Mouse (Mus musculus): ENCODE measurements around the gene Rxfp4.

Gene Rxfp4

DNA sequence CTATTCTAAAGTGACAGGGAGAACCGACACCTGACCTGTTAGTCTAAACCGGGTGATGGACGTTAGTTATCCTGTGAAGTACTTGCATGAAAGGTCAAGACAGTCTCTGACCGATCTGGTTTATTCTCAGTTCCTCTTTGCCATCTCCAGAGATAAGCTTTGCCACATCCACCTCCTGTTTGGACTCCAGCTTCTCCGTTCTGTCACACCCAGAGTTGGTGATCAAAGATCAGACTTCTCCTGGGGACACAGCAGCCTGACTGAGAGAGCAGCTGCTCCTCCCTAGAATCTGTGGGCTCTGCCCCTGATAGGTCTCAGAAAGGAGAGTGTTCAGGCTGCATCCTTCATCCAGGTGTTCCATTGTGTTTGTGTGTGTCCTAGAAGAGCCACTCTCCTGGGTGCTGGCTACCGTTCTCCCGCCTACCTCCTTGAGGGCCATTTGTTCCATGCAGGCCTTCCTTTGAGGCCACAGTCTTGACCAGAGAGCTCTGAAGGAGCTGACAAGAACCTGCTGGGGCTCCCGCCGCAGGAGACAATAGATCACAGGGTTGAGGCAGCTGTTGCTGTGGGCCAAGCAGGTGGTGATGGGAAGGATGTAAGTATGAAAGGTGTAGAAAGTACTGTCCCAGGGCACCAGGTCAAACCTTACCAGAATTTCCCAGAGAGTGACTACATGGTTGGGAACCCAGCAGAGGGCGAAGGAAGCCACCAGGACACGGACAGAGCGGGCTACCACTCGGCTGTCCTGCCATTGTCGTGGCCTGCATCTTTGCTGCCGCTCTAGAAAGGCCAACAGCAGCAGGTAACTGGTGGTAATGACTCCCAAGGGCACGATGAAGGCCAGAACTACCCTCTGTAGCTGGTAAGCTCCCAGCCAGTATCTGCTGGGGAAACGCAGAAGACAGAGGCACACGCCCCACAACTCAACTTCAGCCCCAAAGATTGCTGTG, 998 bp downstream of the Rxfp4 start:
- DNase-seq (ENCODE audit: low spot score), result no peak

DNA sequence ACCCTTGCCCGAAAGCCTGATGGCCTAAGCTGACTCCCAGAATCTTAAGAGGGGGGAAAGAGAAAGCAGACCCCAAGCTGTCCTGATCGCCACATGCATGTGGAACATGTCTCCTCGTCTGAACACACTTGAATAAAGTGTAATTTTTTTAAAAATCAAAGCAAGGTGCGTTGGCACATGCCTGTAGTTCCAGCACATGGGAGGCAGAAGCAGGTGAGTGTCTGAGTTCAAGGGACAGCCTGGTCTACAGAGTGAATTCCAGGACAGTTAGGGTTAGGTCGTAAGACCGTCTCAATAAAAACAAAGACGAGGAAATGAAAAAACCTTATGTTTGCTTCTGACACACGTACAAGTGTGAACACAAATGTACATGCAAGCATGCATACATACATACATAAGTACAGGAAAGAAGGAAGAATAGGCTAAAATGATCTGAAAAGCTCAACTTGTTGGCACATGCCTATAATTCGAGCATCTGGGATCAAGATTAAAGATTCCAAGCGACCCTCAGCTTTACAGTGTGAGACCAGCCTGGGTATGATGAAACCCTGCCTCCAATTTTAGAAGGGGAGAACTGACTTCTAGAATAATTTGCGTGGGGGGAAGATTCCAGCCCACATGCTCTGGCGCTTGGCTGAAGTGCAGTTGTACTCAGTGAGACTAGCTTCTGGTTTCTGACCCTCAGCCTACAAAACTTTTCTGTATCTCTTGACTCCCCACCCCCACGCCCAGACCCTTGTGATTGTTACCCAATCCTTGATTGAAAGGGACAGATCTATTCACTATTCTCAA, 2.0 kb downstream of the Rxfp4 start:
- no peak for DNase-seq (ENCODE audit: low spot score)

DNA sequence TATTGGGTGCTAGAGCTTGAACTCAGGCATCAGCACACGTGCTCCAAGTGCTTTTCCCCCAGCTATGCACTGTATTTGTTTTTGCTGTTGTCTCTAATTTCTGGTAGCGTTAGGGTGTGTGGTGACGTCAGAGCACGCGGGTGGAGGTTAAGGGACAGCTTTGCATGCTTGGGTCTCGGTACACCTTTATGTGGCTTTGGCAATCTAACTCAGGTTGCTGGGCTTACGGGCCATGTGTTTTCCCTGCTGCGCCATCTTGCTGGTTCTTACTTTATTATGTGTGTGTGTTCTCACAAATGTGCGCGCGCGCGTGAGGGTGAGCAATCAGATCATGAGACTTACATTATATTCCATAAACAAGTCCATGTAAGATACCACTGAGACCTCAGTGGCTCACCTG, 3.0 kb downstream of the Rxfp4 start:
- DNase-seq (ENCODE audit: low spot score), result no peak

DNA sequence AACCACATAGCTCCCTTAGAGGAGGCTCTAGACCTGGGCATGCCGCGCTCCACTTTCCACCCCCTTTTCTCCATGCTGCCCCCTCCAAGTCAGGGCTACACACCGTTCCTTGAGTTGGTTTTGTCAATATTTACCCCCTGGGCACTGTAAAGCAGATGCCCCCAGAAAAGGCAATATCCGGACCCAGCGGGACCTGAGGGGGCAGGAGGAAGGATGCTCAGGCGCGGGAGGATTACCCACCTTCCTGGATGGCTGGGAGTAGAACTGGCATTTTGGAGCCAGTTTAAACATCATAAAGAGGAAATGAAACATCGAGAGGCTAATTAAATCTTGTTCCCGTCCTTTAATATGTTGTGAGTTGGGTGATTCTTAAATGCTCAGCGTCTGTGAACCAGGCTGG, 3.8 kb downstream of the Rxfp4 start:
- no peak for DNase-seq (ENCODE audit: low spot score)

DNA sequence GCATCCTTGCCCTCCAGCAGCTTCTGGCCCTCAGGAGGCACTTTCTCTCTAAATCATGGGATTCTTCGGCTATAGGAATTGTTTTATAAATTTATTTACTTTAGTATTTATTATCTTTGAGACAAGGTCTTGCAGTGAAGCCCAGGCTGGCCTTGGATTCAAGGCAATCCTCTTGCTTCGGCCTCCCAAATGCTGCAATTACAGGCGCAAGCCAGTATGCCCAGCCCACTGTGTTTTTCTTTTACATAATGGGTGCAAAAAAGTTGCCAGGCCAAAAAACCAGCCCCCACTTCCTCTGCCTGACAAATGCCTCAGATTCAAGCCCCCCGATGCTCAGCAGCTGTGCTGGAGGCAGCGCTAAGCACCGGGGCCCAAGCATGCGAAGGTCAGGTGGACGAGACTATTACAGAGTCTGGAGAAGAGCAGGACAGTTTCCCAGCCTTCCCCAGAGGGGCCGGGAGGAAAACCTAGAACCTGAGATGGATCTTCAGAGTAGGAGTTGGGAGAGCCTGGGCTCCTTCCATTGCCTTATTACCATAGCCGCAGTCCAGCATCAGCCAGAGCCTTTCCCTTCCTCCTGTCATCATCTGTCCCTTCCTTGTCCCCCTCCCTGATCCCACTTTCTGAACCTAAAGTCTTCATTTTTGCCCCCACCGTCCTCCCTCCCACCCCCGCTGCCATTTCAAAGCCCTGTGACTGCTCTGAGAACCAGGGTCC, 4.3 kb downstream of the Rxfp4 start:
- no peak for DNase-seq (ENCODE audit: low spot score)

DNA sequence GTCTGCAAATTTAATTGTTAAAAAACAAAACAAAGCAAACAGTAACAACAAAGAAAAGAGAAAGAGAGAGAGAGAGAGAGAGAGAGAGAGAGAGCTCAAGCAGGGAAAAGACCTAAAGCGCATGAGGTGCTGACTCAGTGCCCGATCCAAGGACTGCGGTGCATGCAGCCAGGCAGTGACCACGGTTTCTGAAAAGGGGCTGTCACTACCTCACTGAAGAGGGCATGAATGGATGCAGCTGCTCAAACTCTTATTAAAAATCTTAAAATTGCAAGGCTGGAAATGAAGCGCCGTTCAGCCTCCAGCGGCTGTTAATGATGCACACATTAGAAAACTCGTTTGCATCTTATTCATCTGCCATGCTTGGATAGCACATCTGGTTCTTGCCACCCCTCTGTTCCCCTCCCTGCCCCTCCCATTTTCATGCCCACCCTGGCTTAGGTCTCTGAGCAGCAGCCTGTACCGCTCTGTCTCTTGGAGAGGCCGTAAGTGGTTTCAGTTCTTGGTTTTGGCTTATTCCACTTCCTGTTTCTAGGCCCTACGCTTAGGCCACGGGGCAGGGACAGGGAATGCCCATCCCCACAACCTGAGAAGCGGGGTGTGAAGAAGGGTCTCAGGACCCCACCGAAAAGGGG, 5.0 kb downstream of the Rxfp4 start:
- no peak for DNase-seq (ENCODE audit: low spot score)

DNA sequence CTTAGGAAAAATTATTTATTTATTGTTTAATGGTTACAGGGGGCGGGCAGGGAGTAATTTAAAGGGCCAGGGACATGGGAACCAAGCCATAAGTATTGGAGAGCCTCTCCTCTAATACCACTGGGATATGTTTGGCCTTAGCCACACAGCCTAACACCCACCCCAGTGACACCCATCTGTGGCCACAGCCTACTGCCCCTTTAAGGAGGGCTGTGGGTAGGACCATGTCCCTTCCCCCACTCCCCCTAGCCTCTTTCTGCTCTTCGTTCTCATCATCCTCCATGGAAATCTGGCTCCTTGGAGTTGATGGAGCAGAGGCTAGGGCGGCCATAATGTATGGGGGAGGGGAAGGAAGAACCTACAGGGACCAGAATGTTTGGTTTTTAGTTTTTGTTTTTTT, 5.9 kb downstream of the Rxfp4 start:
- no peak for DNase-seq (ENCODE audit: low spot score)

DNA sequence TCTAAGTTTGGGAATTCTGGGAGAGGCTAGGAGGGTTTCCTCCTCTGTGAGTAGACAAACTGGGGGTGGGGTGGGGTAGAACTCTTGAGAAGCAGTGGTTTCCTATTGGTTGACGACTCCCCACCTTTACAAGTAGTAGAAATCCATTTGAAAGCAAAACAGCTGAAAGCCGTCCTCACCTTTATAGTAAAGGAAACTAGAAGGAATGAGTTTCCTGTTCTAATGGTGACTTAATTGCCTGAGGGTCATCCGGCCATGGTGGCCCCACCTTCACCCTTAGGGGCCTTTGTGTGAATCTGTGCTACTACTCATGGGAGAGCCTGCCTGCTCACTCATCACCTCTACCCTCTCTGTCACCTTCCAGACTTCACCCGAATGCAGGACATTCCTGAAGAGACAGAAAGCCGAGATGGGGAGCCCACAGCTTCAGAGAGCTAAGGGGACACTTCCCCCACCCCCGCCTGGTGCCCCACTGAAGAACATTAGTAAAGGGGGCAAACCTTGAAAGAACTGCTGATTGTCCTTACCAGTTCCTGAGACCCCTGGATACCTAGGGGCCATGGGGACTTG, 6.4 kb downstream of the Rxfp4 start:
- DNase-seq (ENCODE audit: low spot score), result no peak

DNA sequence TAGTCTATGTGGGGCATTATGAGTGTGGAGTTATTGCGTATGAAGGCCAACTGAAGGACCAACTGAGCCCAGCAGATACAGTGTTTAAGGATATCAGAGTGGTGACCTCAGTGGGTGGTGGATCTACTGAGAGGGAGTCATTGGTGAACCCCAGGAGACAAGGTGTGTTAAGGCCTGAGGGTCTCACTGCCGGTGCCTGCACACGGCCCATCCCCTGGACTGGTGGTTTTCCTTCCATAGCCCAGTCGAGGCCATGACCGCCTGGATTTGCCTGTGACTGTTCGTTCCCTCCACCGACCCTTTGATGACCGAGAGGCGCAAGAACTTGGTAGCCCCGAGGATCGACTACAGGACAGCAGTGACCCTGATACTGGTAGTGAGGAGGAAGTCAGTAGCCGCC, 7.0 kb downstream of the Rxfp4 start:
- DNase-seq (ENCODE audit: low spot score), result no peak

DNA sequence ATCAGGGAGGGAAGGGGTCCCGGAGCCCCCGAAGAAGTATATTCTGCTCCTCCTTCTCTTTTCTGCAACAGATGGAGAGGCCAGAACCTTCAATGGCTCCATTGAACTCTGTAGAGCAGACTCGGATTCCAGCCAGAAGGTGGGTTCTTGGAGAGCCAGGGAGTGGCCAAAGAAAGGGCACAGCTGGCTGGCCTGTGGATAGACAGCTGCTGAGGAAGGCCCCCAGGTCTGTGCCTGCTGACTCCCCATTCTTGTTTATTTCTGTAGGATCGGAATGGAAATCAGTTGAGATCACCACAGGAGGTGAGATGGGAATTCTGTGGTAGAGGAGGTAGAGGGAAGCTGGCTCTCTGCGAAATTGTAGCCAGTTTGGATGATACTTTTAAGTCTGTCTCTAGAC, 9.9 kb downstream of the Rxfp4 start:
- DNase-seq (ENCODE audit: low spot score), result no peak

DNA sequence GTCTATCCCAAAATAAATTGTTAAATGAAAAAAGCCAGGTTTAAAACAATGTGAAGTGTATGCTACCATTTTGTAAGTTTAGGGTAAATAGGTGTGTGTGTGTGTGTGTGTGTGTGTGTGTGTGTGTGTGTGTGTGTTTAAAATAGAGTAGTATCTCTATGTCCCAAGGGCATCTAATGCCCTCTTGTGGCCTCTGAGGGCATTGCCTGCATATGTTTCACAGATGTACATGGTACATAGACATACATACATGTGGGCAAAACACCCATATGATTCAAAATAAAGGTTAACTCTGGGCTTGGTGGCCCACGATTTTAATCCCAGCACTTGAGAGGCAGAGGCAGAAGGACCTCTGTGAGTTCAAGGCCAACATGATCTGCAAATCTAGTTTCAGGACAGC, 12.3 kb downstream of the Rxfp4 start:
- DNase-seq (ENCODE audit: low spot score), result no peak

DNA sequence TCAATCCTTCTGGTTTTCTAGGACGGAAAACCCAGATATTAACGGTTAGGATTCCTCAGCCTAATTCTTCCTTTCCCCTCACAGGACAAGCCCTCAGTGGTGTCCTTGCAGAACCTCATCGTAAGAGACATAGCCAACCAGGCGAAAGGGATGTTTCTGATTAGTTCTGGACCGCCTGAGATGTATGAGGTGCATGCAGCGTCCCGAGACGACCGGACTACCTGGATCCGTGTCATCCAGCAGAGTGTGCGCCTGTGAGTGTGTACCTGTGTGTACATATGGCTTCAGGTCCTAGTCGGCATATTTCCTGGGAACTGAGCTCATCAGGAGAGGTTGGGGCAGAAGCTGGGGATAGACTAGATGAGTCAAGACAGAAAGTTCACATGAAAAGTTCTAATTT, 13.7 kb downstream of the Rxfp4 start:
- DNase-seq (ENCODE audit: low spot score), result no peak

DNA sequence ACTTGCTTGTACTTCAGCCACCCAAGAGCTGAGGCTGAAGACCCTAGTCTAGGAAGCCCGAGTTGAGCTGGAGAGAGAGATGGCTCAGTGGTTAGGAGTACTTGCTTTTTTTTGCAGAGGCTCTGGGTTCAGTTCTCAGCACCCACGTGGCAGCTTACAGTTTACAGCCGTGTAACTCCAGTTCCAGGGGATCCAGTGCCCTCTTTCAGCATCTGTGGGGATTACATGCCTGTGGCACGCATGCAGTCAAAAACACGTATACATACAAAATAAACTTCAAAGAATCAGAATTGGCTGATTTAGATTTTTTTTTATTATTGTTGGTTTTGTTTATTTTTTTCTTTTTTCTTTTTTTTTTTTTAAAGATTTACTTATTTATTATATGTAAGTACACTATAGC, 15.8 kb downstream of the Rxfp4 start:
- DNase-seq (ENCODE audit: low spot score), result no peak

DNA sequence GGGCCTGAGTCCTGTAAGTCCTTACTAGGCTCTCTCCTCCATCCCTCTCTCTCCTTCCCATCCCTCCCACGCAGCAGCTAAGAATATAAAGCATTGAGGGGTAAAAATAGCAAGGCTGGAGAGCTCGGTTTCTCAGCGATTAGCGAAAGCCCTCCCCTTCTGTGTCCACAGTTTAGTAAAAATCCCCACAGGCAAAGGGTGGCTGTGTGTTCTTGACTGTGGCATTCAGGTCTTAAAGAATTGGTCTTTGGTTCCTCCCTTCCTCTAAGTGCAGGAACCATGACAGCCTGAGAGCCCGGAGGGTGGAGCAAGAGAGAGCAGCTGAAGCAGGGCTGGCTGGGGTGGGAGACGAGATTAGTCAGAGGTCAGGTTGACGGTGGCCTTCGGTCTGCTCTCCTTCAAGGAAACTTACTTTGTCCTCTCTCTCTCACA, 16.4 kb downstream of the Rxfp4 start:
- DNase-seq (ENCODE audit: low spot score), result peak; percentile 62

DNA sequence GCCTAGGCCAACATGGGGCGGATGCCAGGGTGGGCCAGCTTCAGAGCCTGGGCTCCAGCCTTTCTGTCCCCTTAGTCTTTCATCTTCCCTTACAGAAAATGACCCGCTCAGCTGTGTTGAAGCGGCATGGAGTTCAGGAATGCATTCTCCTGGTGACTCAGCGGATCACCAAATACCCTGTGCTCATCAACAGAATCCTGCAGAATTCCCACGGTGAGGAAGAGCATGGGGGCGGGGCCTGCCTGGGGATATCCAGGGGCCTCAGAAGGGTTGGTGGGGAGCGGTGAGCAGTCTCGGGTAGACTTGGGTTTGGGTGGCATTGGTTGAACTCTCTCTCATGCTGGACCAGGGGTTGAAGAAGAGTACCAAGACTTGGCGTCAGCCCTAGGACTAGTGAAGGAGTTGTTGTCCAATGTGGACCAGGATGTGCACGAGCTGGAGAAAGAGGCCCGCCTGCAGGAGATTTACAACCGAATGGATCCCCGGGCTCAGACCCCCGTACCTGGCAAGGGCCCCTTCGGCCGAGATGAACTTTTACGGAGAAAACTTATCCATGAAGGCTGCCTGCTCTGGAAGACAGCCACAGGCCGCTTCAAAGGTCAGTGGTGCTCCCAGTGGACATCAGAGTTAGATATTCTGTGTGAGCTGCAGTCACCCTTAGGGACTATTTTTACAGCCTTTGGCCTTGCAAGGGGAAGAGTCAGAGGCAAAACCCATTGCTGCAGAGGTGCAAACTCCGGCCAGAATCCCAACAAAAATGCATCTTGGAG, 17.3 kb downstream of the Rxfp4 start:
- no peak for DNase-seq (ENCODE audit: low spot score)

DNA sequence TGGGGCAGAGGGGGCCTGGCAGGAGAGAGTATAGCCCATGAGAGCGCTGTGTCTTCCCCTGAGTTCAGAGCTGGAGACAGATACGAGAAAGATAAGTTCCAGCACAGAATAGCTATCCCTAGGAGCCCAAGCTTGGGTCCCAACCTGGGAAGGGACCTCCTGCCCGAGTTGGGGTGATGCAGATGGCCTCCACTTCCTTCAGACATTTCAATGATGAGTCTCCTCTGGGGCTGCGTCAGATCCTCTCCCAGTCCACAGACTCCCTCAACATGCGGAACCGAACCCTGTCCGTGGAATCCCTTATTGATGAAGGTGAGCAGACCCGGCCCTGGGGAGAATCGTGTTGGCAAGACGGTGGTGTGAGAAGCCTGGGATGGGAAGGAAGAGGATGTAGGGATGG, 19.9 kb downstream of the Rxfp4 start:
- no peak for DNase-seq (ENCODE audit: low spot score)

DNA sequence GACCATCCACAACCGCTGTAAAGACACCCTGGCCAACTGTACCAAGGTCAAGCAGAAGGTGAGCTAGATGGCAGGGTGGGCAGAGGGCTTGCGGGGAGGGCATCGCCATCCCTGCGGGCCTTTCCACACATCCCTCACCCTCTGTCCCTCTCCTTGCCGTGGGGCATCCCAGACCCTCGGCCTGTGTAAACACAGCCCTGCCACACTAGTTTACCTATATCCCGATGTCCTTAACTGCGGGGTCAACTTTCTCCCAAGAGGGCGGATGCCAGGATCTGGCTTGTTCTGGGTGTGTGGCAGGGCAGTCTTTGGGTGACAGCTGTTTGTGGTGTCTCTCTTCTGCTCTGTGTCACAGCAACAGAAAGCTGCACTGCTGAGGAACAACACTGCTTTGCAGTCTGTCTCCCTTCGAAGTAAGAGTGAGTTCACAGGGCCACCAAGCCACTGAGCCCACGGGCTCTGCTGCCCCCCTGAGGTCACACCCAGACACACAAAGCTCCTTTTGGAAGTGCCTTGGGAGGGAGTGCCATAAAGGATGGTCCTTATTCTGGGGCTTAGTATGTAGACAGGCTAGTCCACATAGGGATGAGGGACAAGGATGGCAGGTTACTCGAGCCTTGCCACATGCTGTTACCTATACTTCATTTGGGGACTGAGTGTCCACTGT, 20.9 kb downstream of the Rxfp4 start:
- DNase-seq (ENCODE audit: low spot score), result no peak

DNA sequence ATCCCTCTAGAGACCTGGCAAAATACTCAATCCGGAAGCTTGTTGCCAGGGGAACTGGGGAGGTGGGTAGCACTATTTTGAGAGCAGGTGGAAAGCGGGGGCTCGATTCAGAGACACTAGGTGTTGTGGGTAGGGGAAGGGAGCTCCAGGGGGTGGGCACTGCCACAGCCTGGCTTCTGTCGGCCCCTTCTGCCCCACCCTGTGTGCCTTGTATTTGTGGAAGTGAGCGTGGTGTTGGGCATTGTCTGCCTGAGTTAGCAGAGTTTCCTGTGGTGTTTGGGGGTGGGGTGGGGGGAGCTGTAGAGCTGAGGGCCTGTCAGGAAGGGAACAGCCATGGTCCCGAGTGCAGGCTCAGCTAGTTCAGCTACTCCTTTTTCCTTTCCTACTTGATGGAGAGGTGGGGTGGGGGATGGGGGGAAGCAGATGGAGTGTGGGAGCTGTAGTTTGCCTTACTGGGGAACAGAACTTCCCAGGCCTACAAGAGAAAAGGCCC, 22.0 kb downstream of the Rxfp4 start:
- no peak for DNase-seq (ENCODE audit: low spot score)

DNA sequence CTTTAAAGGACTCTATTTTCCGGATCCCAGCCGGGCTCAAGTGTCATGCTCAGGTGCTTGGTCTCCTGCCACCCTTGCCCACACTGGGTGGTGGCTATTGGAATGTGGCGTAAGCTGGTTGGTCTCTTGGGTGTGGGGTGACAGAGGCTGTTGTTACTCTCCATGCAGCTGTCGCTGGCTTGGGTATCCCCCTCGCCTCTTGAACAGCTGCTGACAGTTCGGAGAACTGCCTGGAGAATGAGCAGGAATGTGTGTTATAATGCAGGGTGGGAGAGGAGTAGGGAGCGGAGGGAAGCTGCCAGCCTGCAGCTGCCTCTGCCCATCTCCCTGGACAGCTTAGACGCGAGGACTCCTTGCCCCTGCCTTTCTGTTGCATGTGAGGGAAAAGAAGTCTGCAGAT, 22.9 kb downstream of the Rxfp4 start:
- DNase-seq (ENCODE audit: low spot score), result no peak

DNA sequence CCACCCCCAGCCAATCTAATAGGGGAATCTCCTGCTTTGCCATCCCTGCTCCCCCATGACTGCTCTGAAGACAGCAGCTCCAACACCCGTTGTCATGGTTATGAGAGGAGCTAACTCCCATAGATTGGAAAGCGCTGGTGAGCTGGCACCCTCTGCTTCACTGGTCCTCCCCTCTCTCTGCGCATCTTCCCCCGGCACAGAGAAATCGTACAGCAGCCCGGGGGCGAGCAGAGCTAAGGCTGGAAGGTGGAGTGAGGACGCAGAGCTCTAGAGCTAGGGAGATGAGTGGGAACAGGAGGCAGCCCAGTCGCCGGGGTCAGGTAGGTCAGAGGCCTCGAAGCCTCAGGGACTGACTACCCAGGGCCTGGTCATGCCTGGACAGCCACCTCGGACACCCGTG, 23.7 kb downstream of the Rxfp4 start:
- DNase-seq (ENCODE audit: low spot score), result no peak

Measured in testis, postnatal 14 days (tissue).